Mouse (Mus musculus): ENCODE data around the gene Ntm.

DNA sequence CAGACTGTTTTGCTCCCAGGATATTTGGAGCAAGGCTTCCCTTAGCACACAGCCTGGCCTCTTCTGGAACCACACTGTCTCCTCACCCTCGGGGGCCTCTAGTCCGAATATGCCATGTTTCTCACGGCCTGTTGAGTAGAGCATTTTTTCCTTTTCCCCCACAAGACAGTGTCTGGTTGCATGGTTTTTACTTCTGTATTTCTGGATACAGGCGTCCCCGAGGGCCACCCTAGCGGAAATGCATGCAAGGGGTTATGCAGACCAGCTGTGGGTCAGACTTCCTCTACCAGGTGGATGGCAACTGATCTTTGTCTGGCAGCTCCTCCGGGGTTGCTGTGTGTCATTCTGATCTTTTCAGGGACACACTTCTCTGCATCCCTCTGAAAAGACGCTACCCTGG, 315.2 kb downstream of the Ntm start:
- no peak for TF ChIP-seq CTCF (IDR thresholded peaks at IDR 0.05)
- no peak for TF ChIP-seq EP300 (IDR thresholded peaks at IDR 0.05)
